Mouse (Mus musculus): ENCODE measurements around the gene Tex264. TPM values are rescaled to one million over a fixed set of nuclear protein-coding genes. Genes with fewer than 3 reads are reported as not detected.

Tex264 gene
- polyA plus RNA-seq (2014; fragmentation: Illumina TruSeq; extraction: RNeasy Lipid Tissue Mini Kit (QIAGEN cat#74804); ENCODE audit: low read depth, low replicate concordance): 5.9 TPM

DNA sequence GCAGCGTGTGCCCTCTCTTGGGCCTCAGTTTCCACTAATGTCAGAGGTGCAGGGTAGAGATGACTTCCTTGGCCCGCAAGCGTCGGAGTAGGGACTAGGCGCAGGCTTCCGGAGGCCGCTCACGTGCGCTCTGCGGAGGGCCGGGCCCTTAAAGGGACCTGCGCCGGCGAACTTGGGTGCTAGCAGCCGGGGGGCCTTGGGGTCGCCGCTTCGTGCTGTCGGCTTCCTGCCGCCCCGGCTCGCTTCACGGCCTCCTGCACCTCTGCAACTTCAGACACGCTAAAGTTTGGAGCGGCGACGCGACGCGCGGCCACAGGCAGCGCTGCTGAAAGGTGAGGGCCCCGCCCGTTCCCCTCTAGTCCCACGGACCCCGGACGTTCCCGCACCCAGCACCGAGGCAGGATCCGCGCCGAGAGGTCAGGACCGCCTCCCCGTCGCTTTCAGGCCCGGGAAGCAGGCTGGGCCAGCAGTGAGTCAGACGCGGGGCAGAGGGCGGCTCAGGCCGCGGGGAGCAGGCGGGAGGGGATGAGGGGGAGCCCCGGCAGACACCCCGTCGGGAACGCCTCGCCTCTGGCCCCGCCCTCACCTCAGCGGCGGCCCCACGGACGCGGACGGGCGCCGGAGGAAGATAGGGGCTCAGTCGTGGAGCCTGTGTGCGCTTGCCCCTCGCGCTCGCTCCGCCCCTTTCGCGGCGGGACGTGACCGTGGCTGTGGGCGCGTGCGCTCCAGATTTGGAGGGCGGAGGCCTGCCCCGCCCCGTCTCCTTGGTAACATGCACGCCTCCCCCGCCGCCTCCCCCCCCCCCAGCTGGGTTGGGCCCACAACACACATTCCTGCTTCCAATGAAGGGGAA lies at the start of gene Tex264:
Gene Tex264, minus strand, starts transcription at position 679 of the 853 bp plus-strand sequence.

DNA sequence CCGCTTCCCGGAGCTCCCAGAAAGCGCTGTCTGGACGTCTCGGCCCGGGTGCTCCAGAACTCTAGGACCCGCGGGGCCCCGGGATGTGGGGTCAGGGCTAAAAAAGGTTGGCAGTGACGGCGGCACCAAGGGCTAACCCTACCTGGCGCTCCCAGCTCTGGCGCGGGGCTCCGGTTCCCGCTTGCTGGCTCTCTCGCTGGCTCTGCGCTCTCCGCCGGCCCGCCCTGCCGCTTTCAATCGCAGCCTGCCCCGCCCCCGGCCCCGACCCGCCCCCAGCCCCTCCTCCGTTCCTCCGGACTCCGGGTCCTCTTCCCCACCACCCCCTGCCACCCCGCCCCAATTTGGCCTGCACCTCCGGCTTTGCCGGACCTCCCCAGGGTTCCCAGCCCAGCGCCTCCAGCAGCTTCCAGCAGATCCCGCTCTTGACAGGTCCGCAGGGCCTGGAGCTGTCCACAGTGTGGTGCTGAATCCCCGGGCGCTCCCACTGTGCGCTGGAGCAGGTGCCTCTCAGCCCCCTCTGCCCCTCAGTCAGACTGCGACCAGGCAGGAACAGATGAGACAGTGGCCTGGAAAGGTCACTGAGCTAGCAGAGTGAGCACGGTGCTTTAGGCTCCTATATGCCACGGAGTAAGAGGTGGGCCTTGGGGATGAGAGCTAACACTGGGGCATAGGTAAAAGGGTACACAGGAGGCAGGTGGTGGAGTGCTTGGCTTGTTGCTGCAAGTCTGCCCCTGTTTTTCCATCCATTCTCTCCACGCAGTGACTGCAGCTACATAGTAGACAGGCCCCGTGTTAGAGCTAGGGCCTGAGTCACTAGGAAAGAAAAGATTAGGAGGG lies 29.6 kb downstream of the Tex264 start, which contains the start of gene Grm2:
Gene Grm2, minus strand, starts transcription at position 199 of the 837 bp plus-strand sequence.

DNA sequence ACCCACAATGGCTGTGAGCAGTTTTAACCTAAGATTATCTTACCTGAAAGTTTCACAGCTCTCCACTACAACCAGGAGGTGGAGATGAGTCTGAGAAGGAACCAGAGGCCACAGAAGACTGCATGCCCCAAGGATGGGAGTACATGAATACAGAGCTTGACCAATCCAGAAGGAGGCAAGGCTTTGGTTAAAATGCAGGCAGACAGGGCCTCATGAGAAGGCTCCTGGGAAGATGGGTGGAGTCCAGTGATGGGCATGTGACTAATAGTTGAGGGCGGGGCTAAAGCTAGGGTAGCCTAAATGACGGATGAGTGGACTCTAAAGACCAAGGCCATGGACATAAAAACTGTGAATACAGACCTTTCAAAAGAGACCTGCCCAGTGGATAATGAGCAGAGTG lies 59.4 kb downstream of the Tex264 start, which contains the start of gene Iqcf6:
Gene Iqcf6, plus strand, starts transcription at position 301 of the 400 bp plus-strand sequence.

Other genes starting within 250 kb of the Tex264 start
- 0.17 TPM for gene Acy1, start 247.6 kb downstream of the Tex264 start, polyA plus RNA-seq (2014; fragmentation: Illumina TruSeq; extraction: RNeasy Lipid Tissue Mini Kit (QIAGEN cat#74804); ENCODE audit: low read depth, low replicate concordance)
- 4.2 TPM for gene Abhd14b, start 238.5 kb downstream of the Tex264 start, polyA plus RNA-seq (2014; fragmentation: Illumina TruSeq; extraction: RNeasy Lipid Tissue Mini Kit (QIAGEN cat#74804); ENCODE audit: low read depth, low replicate concordance)
- 6.0 TPM for gene Abhd14a, start 238.2 kb downstream of the Tex264 start, polyA plus RNA-seq (2014; fragmentation: Illumina TruSeq; extraction: RNeasy Lipid Tissue Mini Kit (QIAGEN cat#74804); ENCODE audit: low read depth, low replicate concordance)
- gene Pcbp4, start 232.6 kb downstream of the Tex264 start, polyA plus RNA-seq (2014; fragmentation: Illumina TruSeq; extraction: RNeasy Lipid Tissue Mini Kit (QIAGEN cat#74804); ENCODE audit: low read depth, low replicate concordance): 1.0 TPM
- gene Gpr62, start 220.0 kb downstream of the Tex264 start, polyA plus RNA-seq (2014; fragmentation: Illumina TruSeq; extraction: RNeasy Lipid Tissue Mini Kit (QIAGEN cat#74804); ENCODE audit: low read depth, low replicate concordance): 8.2 TPM
- 1.6 TPM for gene Rrp9, start 210.0 kb downstream of the Tex264 start, polyA plus RNA-seq (2014; fragmentation: Illumina TruSeq; extraction: RNeasy Lipid Tissue Mini Kit (QIAGEN cat#74804); ENCODE audit: low read depth, low replicate concordance)
- 1.8 TPM for gene Parp3, start 209.0 kb downstream of the Tex264 start, polyA plus RNA-seq (2014; fragmentation: Illumina TruSeq; extraction: RNeasy Lipid Tissue Mini Kit (QIAGEN cat#74804); ENCODE audit: low read depth, low replicate concordance)
- gene Iqcf1, start 186.0 kb downstream of the Tex264 start, polyA plus RNA-seq (2014; fragmentation: Illumina TruSeq; extraction: RNeasy Lipid Tissue Mini Kit (QIAGEN cat#74804); ENCODE audit: low read depth, low replicate concordance): 87.2 TPM
- gene Iqcf5, start 171.4 kb downstream of the Tex264 start, polyA plus RNA-seq (2014; fragmentation: Illumina TruSeq; extraction: RNeasy Lipid Tissue Mini Kit (QIAGEN cat#74804); ENCODE audit: low read depth, low replicate concordance): 144 TPM
- gene Iqcf3, start 124.3 kb downstream of the Tex264 start, polyA plus RNA-seq (2014; fragmentation: Illumina TruSeq; extraction: RNeasy Lipid Tissue Mini Kit (QIAGEN cat#74804); ENCODE audit: low read depth, low replicate concordance): 2,377 TPM
- 679 TPM for gene Iqcf4, start 114.9 kb downstream of the Tex264 start, polyA plus RNA-seq (2014; fragmentation: Illumina TruSeq; extraction: RNeasy Lipid Tissue Mini Kit (QIAGEN cat#74804); ENCODE audit: low read depth, low replicate concordance)
- 4.1 TPM for gene Iqcf6, start 59.3 kb downstream of the Tex264 start, polyA plus RNA-seq (2014; fragmentation: Illumina TruSeq; extraction: RNeasy Lipid Tissue Mini Kit (QIAGEN cat#74804); ENCODE audit: low read depth, low replicate concordance)
- not detected for gene Grm2, start 29.8 kb downstream of the Tex264 start, polyA plus RNA-seq (2014; fragmentation: Illumina TruSeq; extraction: RNeasy Lipid Tissue Mini Kit (QIAGEN cat#74804); ENCODE audit: low read depth, low replicate concordance)
- 10.4 TPM for gene Rad54l2, start 103.3 kb upstream of the Tex264 start, polyA plus RNA-seq (2014; fragmentation: Illumina TruSeq; extraction: RNeasy Lipid Tissue Mini Kit (QIAGEN cat#74804); ENCODE audit: low read depth, low replicate concordance)
- gene Dcaf1, start 135.9 kb upstream of the Tex264 start, polyA plus RNA-seq (2014; fragmentation: Illumina TruSeq; extraction: RNeasy Lipid Tissue Mini Kit (QIAGEN cat#74804); ENCODE audit: low read depth, low replicate concordance): 117 TPM
- 4.0 TPM for gene Rbm15b, start 201.5 kb upstream of the Tex264 start, polyA plus RNA-seq (2014; fragmentation: Illumina TruSeq; extraction: RNeasy Lipid Tissue Mini Kit (QIAGEN cat#74804); ENCODE audit: low read depth, low replicate concordance)
- 356 TPM for gene Manf, start 206.1 kb upstream of the Tex264 start, polyA plus RNA-seq (2014; fragmentation: Illumina TruSeq; extraction: RNeasy Lipid Tissue Mini Kit (QIAGEN cat#74804); ENCODE audit: low read depth, low replicate concordance)